Mouse (Mus musculus): Measurements from ENCODE around the gene Smg6.

GRCm38 (mm10) chr11:74876801-74877200 lies 48.8 kb upstream of the Smg6 start:
- TF ChIP-seq CTCF (IDR thresholded peaks at IDR 0.05; ENCODE audit: control insufficient read depth, insufficient read depth, low read length) = no peak
- no peak for TF ChIP-seq POLR2A (IDR thresholded peaks at IDR 0.05; ENCODE audit: borderline replicate concordance, control insufficient read depth, low read depth, low read length)
